Mouse (Mus musculus): ENCODE measurements around the gene Fgf12.

The Fgf12 gene

GRCm38 (mm10) chr16:28752638-28753118, at the start of gene Fgf12:
Gene Fgf12 (minus strand): TSS chr16:28753068.
- no peak for DNase-seq (ENCODE audit: low spot score in 2 of 2)

- DNase-seq (ENCODE audit: low spot score in 2 of 2) = no peak
Observed at GRCm38 (mm10) chr16:28793115-28793514, 40.2 kb upstream of the Fgf12 start.

- DNase-seq (ENCODE audit: low spot score in 2 of 2) = no peak
Observed at GRCm38 (mm10) chr16:28770276-28770675, 17.4 kb upstream of the Fgf12 start.

GRCm38 (mm10) chr16:28761417-28761976, 8.6 kb upstream of the Fgf12 start:
- DNase-seq (ENCODE audit: low spot score in 2 of 2) = no peak

GRCm38 (mm10) chr16:28753124-28753917, 453 bp upstream of the Fgf12 start:
- peak; percentile 66 to 69 for DNase-seq (ENCODE audit: low spot score in 2 of 2)

GRCm38 (mm10) chr16:28734461-28734860, 18.4 kb downstream of the Fgf12 start:
- no peak for DNase-seq (ENCODE audit: low spot score in 2 of 2)

- no peak for DNase-seq (ENCODE audit: low spot score in 2 of 2)
Observed at GRCm38 (mm10) chr16:28726792-28727191, 26.1 kb downstream of the Fgf12 start.

- DNase-seq (ENCODE audit: low spot score in 2 of 2) = no peak
Observed at GRCm38 (mm10) chr16:28706623-28707022, 46.2 kb downstream of the Fgf12 start.

- DNase-seq (ENCODE audit: low spot score in 2 of 2) = no peak
Observed at GRCm38 (mm10) chr16:28700346-28700745, 52.5 kb downstream of the Fgf12 start.

- no peak for DNase-seq (ENCODE audit: low spot score in 2 of 2)
Observed at GRCm38 (mm10) chr16:28696851-28697250, 56.0 kb downstream of the Fgf12 start.

- no peak for DNase-seq (ENCODE audit: low spot score in 2 of 2)
Observed at GRCm38 (mm10) chr16:28694113-28694899, 58.6 kb downstream of the Fgf12 start.

- DNase-seq (ENCODE audit: low spot score in 2 of 2) = no peak
Observed at GRCm38 (mm10) chr16:28688861-28689385, 63.9 kb downstream of the Fgf12 start.

GRCm38 (mm10) chr16:28681625-28682024, 71.2 kb downstream of the Fgf12 start:
- DNase-seq (ENCODE audit: low spot score in 2 of 2) = no peak

GRCm38 (mm10) chr16:28668815-28669347, 84.0 kb downstream of the Fgf12 start:
- DNase-seq (ENCODE audit: low spot score in 2 of 2) = no peak

- no peak for DNase-seq (ENCODE audit: low spot score in 2 of 2)
Observed at GRCm38 (mm10) chr16:28652640-28653039, 100.2 kb downstream of the Fgf12 start.

- no peak for DNase-seq (ENCODE audit: low spot score in 2 of 2)
Observed at GRCm38 (mm10) chr16:28650589-28650988, 102.3 kb downstream of the Fgf12 start.

GRCm38 (mm10) chr16:28645030-28645429, 107.8 kb downstream of the Fgf12 start:
- DNase-seq (ENCODE audit: low spot score in 2 of 2) = no peak

GRCm38 (mm10) chr16:28631721-28632120, 121.1 kb downstream of the Fgf12 start:
- no peak for DNase-seq (ENCODE audit: low spot score in 2 of 2)

GRCm38 (mm10) chr16:28630771-28631484, 121.9 kb downstream of the Fgf12 start:
- no peak for DNase-seq (ENCODE audit: low spot score in 2 of 2)

GRCm38 (mm10) chr16:28626259-28626658, 126.6 kb downstream of the Fgf12 start:
- no peak for DNase-seq (ENCODE audit: low spot score in 2 of 2)

- DNase-seq (ENCODE audit: low spot score in 2 of 2) = no peak
Observed at GRCm38 (mm10) chr16:28625689-28626088, 127.2 kb downstream of the Fgf12 start.
